Mouse (Mus musculus): ENCODE measurements at regions not wholly inside any gene's neighbourhood (a gene's known extent, or its start where the extent isn't known, plus 50 kb on each side); places are given as distances from the start of the nearest gene placed in this dataset.
A peak's percentile ranks its signal among the peaks of the same experiment; 100 is the strongest.

- no peaks in the 10 kb centered on the region for H3K27me3 ChIP-seq (ENCODE audit: control insufficient read depth, insufficient read depth, low read length)
- no peak overlapping the region for H3K27ac ChIP-seq (ENCODE audit: insufficient read depth, low read length)
- no peaks in the 10 kb centered on the region for H3K4me1 ChIP-seq (ENCODE audit: control insufficient read depth, insufficient read depth, low read length)
- H3K4me3 ChIP-seq (replicated peaks; ENCODE audit: insufficient read depth, low read depth, low read length) = no peak overlapping the region
- 26% methylated on average over 1 of the region's 1 CpGs for WGBS
- peak in 1 of 2 experiments; percentile 0 for DNase-seq
- TF ChIP-seq CTCF (IDR thresholded peaks at IDR 0.05; ENCODE audit: borderline replicate concordance, insufficient read depth, low read depth, low read length) (no peak), POLR2A (IDR thresholded peaks at IDR 0.05; ENCODE audit: borderline replicate concordance, insufficient read depth, low read length) (no peak)
These were observed 586.3 kb upstream of the Gria3 start for GRCm38 (mm10) chrX:40814395-40814794.

All from cerebellum, adult 2 months (tissue).